Mouse (Mus musculus): ENCODE results near the gene Depdc1b. TPM values are rescaled to one million over a fixed set of nuclear protein-coding genes. Genes with fewer than 3 reads are reported as not detected.

The Depdc1b gene
- polyA plus RNA-seq, 2 experiments from 2014 or later = 0.57 to 3.1 TPM

DNA sequence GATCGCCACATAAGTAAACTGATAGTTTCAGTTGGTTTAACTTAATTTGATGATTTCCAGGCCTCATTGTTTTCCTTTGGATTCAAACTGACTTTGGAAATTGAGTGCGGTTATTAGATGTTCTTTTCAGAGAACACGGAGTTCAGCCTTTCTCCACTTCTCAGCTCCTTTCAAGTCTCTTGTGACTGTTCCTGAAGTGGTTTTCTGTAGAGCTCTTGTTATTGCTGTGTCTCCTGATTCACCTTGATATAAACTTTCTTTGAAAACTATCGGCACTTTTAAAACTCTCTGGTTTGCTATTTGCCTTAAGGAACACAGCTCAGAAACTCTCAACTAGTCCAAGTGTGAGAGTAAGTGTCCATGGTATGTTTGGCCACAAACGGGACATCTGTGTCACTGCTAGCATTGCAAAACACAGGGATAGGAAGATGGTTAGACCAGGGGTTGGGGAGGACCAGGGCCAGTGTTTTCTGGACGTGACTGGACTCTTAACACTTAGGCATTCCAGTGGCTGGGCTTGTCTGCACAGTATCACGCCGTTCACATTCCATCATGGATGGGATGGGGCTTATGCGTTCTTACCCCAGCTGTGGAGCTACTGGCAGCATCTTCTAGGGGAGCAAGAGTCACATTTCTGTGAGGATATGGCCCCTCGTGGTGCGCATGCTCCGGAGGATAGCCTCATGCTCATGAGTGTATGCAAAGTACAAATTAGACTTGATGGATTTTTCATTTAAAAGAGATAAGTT lies 38.8 kb downstream of the Depdc1b start:
- ATAC-seq = no peak

DNA sequence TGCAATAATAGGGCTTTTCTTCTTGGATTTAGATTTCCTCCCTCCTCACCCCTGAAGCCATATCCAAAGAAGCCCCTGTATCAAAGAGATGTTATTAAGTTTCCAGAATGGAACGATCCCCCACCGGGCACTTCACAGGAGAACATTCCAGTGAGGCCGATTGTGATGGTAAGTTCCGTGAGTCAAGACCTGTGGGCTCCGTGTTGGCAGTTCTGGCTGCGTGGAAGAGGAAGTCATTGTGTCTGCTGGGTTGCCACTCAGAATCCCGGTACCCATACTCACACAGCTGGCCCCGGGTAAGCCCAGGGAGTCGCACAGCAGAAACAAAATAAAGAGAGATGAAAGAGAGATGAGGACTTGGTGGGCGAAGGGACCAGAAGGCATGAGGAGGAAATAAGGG lies 41.2 kb downstream of the Depdc1b start:
- no peak for ATAC-seq

DNA sequence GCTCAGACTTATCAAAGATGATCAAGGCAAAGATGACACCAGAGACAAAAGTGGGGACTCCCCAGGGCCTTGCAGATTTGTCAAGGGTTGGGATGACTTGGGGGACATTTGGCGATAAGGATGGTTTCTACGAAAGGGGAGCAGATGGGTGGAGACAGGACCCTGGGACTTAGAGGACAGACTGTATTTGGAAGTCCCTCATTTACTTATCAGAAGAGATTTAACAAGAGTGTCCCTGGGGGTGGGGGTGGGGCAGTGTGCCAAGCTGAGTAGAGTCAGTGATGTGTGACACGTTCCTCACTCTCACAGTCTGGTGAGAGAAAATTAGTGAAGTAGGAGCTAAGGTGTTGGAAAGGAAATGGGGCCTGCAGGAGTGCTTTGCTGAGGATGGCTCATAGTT lies 42.1 kb downstream of the Depdc1b start:
- no peak for ATAC-seq

DNA sequence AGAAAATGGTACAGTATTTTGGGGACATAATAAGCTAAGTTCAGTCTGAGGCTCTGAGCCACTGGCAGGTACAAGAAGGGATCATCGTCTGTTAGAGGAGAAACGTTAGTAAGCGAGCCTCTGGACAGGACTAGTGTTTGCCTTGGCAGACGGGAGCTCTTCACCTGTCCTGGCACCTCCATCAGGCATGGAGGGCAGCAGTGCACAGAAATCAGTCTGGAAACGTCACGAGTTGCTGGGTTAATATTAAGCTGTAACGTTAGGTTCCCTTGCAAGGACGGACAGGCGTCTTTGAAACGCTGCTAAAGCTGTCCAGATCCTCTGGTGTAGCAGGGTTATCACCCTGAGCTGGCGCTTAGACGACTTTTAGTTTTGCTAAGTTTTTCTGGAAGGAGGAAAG lies 51.4 kb downstream of the Depdc1b start:
- ATAC-seq = no peak

DNA sequence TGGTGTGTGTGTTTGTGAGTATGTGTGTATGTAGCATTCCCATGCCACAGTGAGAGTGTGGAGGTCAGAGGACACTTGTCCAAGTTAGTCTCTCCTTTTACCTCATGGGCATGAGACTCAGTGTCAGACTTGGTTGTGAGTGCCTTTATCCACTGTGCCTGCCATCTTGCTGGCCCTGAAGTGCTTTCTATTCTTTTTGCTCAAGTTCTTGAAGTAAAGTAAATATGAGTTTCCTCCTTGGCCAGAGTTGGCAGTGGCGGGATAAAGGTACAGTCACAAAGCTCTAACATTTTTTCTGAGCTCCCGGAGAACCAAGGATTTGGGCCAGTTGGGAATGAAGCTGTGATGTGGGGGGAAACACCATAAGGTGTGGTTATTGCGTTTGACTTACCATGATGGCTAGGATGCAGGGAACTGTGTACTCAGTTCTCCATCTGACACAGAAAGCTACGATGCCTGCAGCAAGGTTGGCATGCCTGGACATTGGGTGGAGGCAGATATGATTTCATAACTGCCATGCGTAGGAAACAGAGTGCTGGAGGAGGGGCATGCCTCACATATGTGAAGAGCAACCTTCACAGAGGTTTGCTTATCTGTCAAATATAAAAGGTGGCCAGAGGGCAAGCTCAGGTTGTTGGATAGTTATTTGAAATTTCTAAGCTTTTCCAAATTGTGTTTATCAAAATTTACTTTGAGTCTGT lies 54.3 kb downstream of the Depdc1b start:
- ATAC-seq = no peak

DNA sequence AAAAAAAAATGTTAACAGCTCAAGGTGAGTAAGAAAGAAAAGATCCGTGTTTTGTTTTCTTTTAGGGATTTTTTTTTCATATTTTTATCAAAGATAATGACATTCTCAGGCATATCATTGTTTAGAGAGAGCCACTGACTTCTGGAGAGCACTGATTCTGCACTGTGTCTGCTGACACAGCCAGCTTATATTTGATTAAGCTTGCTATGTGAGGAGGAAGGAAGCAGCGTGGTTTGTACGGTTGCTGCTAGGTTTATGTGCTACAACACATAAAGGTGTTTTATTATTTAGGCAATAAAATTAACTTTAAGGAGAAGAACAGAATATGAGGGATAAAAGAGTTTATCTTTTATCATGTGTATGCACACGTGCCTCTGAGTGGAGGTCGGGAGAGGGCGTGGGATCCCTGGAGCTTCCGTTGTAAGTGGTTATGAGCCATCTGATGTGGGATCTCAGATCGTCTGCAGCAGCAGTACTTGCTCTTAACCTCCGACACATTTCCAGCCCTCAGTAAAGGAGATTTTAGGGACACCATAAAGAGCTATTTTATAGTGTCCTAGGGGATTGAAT lies 55.3 kb downstream of the Depdc1b start:
- no peak for ATAC-seq

DNA sequence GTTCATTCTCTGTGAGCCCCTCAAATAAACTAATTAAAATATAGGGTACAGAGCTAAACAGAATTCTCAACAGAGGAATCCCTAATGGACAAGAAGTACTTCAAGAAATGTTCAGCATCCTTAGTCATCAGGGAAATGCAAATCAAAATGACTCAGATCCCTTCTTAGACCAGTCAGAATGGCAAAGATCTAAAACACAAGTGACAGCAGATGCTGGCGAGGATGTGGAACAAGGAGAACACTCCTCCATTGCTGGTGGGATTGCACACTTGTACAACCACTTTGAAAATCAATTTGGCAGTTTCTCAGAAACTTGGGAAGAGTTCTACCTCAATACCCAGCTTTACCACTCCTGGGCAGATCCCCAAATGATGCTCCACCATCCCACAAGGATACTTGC lies 57.1 kb downstream of the Depdc1b start:
- ATAC-seq = no peak

DNA sequence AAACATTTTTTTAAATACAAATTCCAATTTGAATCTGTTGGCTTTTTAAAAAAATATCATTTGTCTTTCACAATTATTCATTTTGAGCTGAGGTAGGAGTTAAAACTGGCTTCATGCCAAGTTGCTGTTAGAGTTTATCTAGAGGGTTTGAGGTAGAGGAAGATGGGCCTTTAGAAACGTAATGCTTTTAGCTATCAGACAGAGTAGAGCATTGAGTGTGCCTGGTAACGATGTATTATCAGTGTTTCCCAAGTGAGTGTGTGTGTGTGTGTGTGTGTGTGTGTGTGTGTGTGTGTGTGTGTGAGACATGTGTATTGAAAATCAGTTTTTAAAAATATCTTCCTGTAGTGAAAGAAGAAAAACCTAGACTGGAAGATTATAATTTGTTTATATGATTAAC lies 60.5 kb downstream of the Depdc1b start:
- ATAC-seq = no peak

DNA sequence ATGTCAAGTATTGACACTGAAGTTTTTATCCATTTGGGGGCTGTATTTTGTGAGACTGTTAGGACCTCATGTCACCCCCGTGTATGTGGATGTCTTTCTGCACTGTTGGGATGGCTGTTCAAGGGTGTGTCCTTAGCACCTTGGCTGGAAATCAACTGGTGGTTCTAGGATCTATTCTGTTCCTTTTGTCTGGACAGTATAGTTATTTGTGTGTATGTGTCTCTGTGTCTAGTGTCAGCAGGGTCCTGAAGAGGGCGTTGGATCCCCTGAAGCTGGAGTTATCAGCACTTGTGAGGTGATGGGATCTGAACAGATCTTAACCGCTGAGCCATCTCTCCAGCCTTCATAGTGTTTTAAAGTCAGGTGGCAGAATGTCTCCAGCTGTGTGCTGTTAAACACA lies 65.0 kb downstream of the Depdc1b start:
- ATAC-seq = no peak

DNA sequence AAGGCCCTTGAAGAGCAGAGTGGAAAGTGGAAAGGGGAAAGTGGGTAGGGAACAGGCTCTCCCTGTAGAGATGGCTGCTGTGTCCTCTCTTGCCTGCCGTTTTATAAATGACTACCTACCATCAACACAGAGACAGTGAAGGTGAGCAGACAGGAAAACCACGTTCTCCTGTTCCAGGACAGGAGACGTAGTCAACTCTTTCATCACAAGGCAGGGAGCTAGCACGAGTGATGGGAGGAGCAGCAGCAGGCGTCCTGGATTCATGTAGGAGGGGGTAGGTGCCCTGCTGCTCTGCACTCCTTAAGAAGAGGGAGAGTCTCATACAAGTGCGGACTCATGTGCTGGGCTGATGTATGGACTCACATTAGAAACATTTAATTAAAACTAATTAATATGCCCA lies 66.9 kb downstream of the Depdc1b start:
- no peak for ATAC-seq

DNA sequence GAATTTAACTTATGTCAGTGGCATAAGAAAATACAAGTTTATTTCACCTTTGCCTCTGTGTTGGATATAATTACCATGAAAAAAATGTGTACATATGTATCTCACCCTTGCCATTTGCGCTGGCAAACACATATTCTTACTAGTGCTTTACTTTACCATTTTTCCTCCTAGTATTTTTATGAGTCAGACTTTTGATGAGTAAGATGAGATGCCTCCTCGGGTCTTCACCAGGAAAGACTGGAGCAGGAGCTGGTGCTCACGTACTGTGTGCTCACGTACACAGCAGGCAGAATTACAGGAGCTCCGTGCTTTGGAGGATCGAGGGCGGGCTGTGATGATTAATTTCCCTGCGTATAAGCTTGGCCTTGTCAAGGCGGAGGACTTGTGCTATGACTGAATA lies 69.9 kb downstream of the Depdc1b start:
- no peak for ATAC-seq

DNA sequence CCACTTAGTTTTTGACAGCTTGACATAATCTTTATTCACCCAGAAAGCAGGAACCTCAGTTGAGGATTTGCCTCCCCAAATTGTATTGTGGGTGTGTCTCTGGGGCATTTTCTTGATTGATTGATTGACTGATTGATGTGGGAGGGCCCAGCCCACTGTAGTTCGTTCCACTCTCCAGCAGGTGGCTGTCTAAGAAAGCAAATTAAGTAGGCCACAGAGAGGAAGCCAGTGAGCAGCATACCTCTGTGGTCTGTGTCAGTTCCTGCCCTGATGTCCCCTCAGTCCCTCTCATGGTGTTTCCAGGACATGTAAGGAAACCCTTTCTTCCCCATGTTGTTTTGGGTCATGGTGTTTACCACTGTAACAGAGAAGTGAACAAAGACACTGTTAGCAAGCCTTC lies 74.4 kb downstream of the Depdc1b start:
- ATAC-seq = peak; percentile 99

DNA sequence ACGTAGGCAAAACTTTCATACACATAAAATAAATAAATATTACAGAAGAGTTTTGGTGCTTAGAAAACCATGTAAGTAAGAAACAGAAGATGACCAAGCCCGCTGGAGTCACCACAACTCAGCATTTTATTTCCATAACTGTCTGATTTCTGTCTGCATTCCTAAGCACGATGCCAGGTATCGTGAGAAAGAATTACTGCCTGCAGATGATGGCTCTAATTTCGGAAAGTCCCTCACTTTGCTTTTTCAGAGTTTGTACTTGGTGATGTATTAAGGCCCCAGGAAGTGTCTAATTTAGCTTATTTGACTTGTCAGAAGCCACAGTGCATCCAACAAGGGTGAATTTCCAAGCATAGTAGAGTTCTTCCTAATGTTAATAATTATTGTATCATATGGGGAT lies 87.1 kb downstream of the Depdc1b start:
- ATAC-seq = no peak

DNA sequence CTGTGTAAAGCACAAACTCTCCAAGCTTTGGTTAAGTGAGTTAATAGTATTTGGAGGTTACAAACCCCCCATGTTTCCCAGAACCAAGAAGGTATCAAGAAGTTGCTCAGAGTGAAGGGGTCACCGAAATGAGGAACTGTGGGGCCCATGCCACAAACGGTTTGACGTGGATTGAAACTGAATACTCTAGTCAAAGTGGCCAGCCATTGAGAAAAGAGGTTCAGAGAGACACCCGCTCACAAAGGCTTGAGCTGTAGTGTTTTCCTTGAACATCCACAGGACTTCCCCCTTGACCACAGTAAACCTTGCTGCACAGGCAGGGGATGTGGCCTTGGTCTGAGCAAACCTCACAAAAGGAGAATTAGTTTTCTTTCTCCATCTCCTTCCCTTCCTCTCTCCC lies 88.2 kb downstream of the Depdc1b start:
- no peak for ATAC-seq

DNA sequence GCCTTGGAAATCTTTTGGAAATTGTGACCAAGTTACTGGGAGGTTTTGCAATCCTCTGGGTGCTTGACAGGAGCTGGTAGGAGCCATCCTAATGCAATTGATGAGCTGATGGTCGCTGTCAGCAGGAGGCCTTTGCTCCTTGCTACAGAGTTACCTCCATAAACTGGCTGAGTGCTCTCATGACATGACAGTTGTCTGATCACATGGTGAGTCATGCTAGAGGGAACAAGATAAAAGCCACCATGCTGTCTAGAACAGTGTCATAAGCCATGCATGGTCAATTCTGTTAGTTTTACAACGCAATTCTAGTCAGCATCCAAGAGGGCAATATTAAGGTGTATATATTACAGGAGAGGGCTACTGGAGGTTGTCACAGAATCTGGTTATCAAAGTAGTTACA lies 99.3 kb downstream of the Depdc1b start:
- no peak for ATAC-seq

DNA sequence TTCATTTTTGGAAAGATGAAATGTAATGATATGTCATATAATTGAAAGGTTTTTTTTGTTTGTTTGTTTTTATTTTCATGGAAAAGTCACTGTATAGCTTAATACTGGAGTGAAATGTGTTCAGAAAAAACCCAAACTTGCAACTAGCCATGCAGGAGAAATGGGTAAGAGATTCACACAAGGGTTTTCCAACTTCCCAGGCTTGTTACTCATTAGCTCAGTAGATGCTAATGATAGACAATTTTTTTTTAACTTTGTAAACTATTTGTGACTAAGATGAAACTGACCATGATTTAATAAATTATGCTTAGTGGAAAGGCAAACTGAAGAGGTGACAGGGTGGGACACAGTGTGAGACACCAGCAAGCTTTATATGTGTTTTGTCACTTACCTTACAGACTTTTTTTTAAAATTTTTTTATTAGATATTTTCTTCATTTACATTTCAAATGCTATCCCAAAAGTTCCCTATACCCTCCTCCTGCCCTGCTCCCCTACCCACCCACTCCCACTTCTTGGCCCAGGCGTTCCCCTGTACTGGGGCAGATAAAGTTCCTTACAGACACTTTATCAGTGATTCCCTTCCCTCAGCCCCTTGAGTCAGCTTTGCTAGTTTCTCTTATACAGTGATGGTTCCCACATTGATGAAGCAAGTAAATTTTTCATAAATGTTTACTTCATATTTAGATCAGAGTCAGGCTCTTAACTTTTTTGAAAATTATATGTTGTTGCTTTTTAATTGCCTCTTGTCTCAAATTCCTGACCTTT lies 102.8 kb downstream of the Depdc1b start:
- ATAC-seq = no peak

DNA sequence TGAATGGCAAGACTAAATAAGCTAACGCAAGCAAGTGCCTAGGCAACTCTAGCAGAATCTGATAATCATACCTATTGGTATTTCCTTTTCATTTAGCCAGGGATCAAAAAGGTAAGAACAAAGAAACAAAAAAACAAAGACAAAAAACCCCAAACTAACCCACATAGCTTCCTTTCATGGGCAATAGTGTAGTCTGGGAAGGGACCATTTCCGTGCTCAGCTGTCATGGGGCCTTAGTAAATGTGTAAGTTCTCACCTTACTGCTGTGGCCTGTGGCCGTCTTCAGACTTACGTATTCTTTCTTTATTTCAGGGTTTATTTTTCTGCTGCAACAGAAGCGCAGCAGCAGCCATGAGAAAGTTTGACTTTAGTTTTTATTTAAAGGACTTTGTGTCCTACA lies 110.2 kb downstream of the Depdc1b start:
- ATAC-seq = peak; percentile 64

DNA sequence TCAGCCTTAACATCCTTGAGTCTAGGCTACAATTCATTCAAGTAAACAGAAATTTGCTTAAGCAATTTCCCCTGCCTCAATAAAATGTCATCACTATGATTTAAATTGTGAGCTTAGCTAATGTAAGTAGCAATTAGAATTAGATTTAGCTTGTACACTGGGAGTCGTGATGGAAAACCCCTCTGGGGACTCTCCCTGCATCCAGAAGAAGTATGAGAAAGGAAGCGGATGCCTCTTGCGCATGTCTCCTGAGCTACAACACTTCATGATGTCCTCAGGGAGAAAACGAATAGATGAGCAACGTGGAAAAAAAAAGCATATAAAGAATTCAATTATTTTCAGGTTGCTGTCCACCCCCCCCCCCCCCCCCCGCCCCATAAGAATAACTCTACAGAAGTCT lies 112.7 kb downstream of the Depdc1b start:
- no peak for ATAC-seq

DNA sequence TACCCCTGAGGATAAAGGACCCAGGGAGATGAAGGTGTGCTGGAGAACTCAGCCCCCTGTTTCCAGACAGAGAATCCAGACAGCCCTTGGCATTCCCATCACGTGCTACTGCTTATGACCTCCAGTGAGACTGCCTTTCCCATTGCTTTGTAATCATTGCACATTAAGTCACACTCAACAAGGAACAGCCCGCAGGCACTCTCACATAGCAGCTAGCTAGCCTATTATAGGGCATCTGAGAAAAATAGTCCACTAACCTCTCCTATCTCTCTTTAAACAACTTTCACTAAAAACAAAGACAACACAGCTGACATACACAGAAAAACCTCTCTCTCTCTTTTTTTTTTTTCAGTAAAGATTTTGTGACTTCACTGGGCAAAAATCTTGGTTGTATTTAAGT lies 113.5 kb downstream of the Depdc1b start:
- ATAC-seq = no peak

DNA sequence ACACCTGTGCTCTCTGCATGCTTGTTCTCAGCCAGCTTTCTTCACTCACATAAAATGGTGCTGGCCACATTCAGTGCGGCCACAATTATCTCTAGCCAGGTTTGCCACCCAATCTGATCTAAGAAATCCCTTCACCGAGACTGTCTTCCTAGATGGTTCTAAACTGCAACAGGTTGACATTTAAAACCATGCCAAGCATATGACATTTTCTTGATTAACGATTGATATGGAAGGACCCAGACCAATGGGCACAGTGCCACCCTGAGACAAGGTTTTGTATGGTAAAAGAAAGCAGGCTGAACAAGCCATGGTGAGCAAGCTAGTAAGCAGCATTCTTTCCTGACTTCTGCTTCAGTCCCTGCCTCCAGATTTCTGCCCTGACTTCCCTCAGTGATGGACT lies 115.6 kb downstream of the Depdc1b start:
- no peak for ATAC-seq

DNA sequence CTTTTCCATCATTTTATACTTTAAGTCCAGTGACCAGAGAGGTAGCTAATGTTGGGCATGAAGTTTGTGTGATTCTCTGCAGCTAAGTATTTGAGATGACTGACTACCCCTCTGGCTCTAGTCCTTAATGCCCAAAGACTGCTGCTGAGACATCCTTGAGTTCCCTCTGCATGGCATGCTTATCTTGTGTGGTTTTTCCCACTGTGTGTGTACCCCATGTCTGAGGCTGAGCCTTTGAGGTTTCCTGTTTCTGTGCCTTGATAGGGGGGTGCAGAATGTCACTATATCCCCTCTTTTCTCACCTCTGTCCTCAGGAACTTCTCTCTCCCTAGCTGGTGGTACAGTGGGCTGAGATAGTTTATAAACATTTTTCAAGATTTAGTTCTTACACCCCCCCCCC lies 119.6 kb downstream of the Depdc1b start:
- no peak for ATAC-seq

DNA sequence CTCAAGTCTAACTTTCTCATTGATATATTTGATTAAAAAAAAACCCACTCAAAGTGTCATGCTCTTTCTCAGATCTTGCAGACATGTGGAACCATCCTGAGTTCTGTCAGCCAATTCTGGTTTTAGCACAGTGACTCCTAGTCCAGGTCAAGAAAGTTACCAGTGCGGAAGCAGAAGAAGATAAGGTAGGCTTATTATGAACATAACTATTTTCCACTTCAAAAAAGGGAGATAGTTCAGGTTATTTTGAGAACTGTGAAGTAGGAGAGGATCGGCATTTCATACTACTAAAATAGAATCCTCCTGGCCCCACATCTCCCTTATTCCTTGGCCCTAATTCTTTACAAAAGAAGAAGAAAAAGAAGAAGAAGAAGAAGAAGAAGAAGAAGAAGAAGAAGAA lies 121.3 kb downstream of the Depdc1b start:
- no peak for ATAC-seq

DNA sequence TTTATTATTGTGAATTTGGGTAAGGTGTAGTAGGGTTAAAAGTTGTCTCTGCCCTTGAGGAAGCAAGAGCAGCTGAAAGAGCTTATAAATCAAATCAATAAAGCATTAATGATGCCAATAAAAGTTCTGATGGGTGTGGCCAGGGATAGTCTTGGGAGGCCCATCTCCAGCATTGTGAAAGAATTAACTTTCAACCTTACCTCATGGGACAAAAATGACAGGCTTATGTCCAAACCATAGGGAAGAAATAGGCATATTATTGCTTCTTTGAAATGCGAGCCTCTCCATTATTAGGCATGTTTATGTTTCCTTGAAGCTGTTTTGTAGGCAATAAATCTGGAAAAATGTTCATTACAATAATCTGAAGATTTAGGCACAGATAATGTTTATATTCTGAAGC lies 122.9 kb downstream of the Depdc1b start:
- ATAC-seq = no peak

Data from activated CD4-positive, CD25-positive, alpha-beta regulatory T cell, adult 4 months (primary cell).